Mouse (Mus musculus): ENCODE data around the gene Grap2. TPM values are rescaled to one million over a fixed set of nuclear protein-coding genes. Genes with fewer than 3 reads are reported as not detected.

The Grap2 gene
- polyA plus RNA-seq, 1 experiment from 2014 or later = 3.0 TPM

- H3K36me3 ChIP-seq = no peaks in the 10 kb centered on the region
- no peak overlapping the region for H3K4me2 ChIP-seq (replicated peaks)
- H3K9ac ChIP-seq (replicated peaks) = no peak overlapping the region
- H3K27ac ChIP-seq (replicated peaks) = no peak overlapping the region
- H3K27me3 ChIP-seq = no peaks in the 10 kb centered on the region
- WGBS = 71% methylated on average over 2 of the region's 2 CpGs
- H3K9me3 ChIP-seq = no peaks in the 10 kb centered on the region
- H3K4me1 ChIP-seq = no peaks in the 10 kb centered on the region
- no peak for ATAC-seq (ENCODE audit: low FRiP score, low read depth)
- no peak overlapping the region for H3K4me3 ChIP-seq
These were observed 16.4 kb upstream of the Grap2 start for GRCm38 (mm10) chr15:80556021-80556420.

GRCm38 (mm10) chr15:80557745-80558144, 14.6 kb upstream of the Grap2 start:
- Histone ChIP-seq H3K9me3 (no peaks in the 10 kb centered on the region), H3K27ac (replicated peaks) (no peak overlapping the region), H3K27me3 (no peaks in the 10 kb centered on the region), H3K36me3 (no peaks in the 10 kb centered on the region), H3K4me3 (no peak overlapping the region), H3K4me1 (no peaks in the 10 kb centered on the region), H3K4me2 (replicated peaks) (no peak overlapping the region), H3K9ac (replicated peaks) (no peak overlapping the region)
- WGBS = 72% methylated on average over 4 of the region's 4 CpGs
- ATAC-seq (ENCODE audit: low FRiP score, low read depth) = no peak

- H3K27me3 ChIP-seq = no peaks in the 10 kb centered on the region
- H3K4me1 ChIP-seq = no peaks in the 10 kb centered on the region
- no peaks in the 10 kb centered on the region for H3K36me3 ChIP-seq
- 74% methylated on average over 12 of the region's 12 CpGs for WGBS
- H3K9ac ChIP-seq (replicated peaks) = no peak overlapping the region
- H3K27ac ChIP-seq (replicated peaks) = no peak overlapping the region
- H3K4me3 ChIP-seq = no peak overlapping the region
- no peak for ATAC-seq (ENCODE audit: low FRiP score, low read depth)
- no peaks in the 10 kb centered on the region for H3K9me3 ChIP-seq
- no peak overlapping the region for H3K4me2 ChIP-seq (replicated peaks)
These were observed 12.9 kb upstream of the Grap2 start for GRCm38 (mm10) chr15:80559534-80559933.

GRCm38 (mm10) chr15:80559978-80560377, 12.4 kb upstream of the Grap2 start:
- H3K4me2 ChIP-seq (replicated peaks) = no peak overlapping the region
- 67% methylated on average over 14 of the region's 14 CpGs for WGBS
- no peaks in the 10 kb centered on the region for H3K36me3 ChIP-seq
- no peak overlapping the region for H3K9ac ChIP-seq (replicated peaks)
- no peak overlapping the region for H3K27ac ChIP-seq (replicated peaks)
- no peaks in the 10 kb centered on the region for H3K27me3 ChIP-seq
- no peak for ATAC-seq (ENCODE audit: low FRiP score, low read depth)
- no peaks in the 10 kb centered on the region for H3K4me1 ChIP-seq
- no peaks in the 10 kb centered on the region for H3K9me3 ChIP-seq
- no peak overlapping the region for H3K4me3 ChIP-seq

GRCm38 (mm10) chr15:80560646-80561580, 11.5 kb upstream of the Grap2 start:
- no peaks in the 10 kb centered on the region for H3K4me1 ChIP-seq
- no peak overlapping the region for H3K9ac ChIP-seq (replicated peaks)
- no peak overlapping the region for H3K27ac ChIP-seq (replicated peaks)
- H3K9me3 ChIP-seq = no peaks in the 10 kb centered on the region
- no peaks in the 10 kb centered on the region for H3K27me3 ChIP-seq
- H3K4me2 ChIP-seq (replicated peaks) = no peak overlapping the region
- no peak overlapping the region for H3K4me3 ChIP-seq
- no peaks in the 10 kb centered on the region for H3K36me3 ChIP-seq
- ATAC-seq (ENCODE audit: low FRiP score, low read depth) = no peak
- 65% methylated on average over 15 of the region's 15 CpGs for WGBS

- H3K4me2 ChIP-seq (replicated peaks) = no peak overlapping the region
- H3K4me1 ChIP-seq = no peaks in the 10 kb centered on the region
- no peaks in the 10 kb centered on the region for H3K9me3 ChIP-seq
- 86% methylated on average over 3 of the region's 3 CpGs for WGBS
- no peak for ATAC-seq (ENCODE audit: low FRiP score, low read depth)
- H3K36me3 ChIP-seq = no peaks in the 10 kb centered on the region
- H3K4me3 ChIP-seq = no peak overlapping the region
- no peaks in the 10 kb centered on the region for H3K27me3 ChIP-seq
- no peak overlapping the region for H3K9ac ChIP-seq (replicated peaks)
- H3K27ac ChIP-seq (replicated peaks) = no peak overlapping the region
These were observed 9.9 kb upstream of the Grap2 start for GRCm38 (mm10) chr15:80562446-80562845.

- no peaks in the 10 kb centered on the region for H3K36me3 ChIP-seq
These were observed 8.7 kb upstream of the Grap2 start for GRCm38 (mm10) chr15:80563634-80564208.

GRCm38 (mm10) chr15:80565106-80565665, 7.2 kb upstream of the Grap2 start, which contains the start of gene Enthd1:
Enthd1 (minus strand) TSS chr15:80565156.
- 75% methylated on average over 19 of the region's 19 CpGs for WGBS
- H3K4me2 ChIP-seq (replicated peaks) = no peak within 1 kb of the TSS
- no peaks in the 10 kb centered on the region for H3K36me3 ChIP-seq
- H3K27me3 ChIP-seq = peaks cover 3% of the 10 kb centered on the region; the same call in 1 of the 2 replicates
- no peaks in the 10 kb centered on the region for H3K4me1 ChIP-seq
- no peak within 1 kb of the TSS for H3K27ac ChIP-seq (replicated peaks)
- no peak for ATAC-seq (ENCODE audit: low FRiP score, low read depth)
- H3K9me3 ChIP-seq = no peaks in the 10 kb centered on the region
- no peak within 1 kb of the TSS for H3K4me3 ChIP-seq
- H3K9ac ChIP-seq (replicated peaks) = no peak within 1 kb of the TSS

More at GRCm38 (mm10) chr15:80563634-80564208, 8.7 kb upstream of the Grap2 start:
- ATAC-seq (ENCODE audit: low FRiP score, low read depth) = no peak
- no peaks in the 10 kb centered on the region for H3K9me3 ChIP-seq
- no peak overlapping the region for H3K9ac ChIP-seq (replicated peaks)
- 0 out of 2 replicates have a peak, but pooled peaks cover 3% of the 10 kb centered on the region for H3K27me3 ChIP-seq
- 93% methylated on average over 6 of the region's 6 CpGs for WGBS
- no peak overlapping the region for H3K4me2 ChIP-seq (replicated peaks)
- no peak overlapping the region for H3K4me3 ChIP-seq
- H3K27ac ChIP-seq (replicated peaks) = no peak overlapping the region
- H3K4me1 ChIP-seq = no peaks in the 10 kb centered on the region

- no peaks in the 10 kb centered on the region for H3K4me1 ChIP-seq
These were observed 5.7 kb upstream of the Grap2 start for GRCm38 (mm10) chr15:80566696-80567095.

GRCm38 (mm10) chr15:80567139-80567538, 5.3 kb upstream of the Grap2 start:
- no peak for ATAC-seq (ENCODE audit: low FRiP score, low read depth)
- Histone ChIP-seq H3K9ac (replicated peaks) (no peak overlapping the region), H3K4me2 (replicated peaks) (no peak overlapping the region), H3K4me1 (no peaks in the 10 kb centered on the region), H3K27me3 (peaks cover 3% of the 10 kb centered on the region; the same call in 1 of the 2 replicates), H3K9me3 (no peaks in the 10 kb centered on the region), H3K36me3 (no peaks in the 10 kb centered on the region), H3K27ac (replicated peaks) (no peak overlapping the region), H3K4me3 (no peak overlapping the region)
- 98% methylated on average over 3 of the region's 3 CpGs for WGBS

More at GRCm38 (mm10) chr15:80566696-80567095, 5.7 kb upstream of the Grap2 start:
- Histone ChIP-seq H3K9me3 (no peaks in the 10 kb centered on the region), H3K4me3 (no peak overlapping the region), H3K27me3 (peaks cover 3% of the 10 kb centered on the region; the same call in 1 of the 2 replicates), H3K9ac (replicated peaks) (no peak overlapping the region), H3K36me3 (no peaks in the 10 kb centered on the region), H3K4me2 (replicated peaks) (no peak overlapping the region), H3K27ac (replicated peaks) (no peak overlapping the region)
- no peak for ATAC-seq (ENCODE audit: low FRiP score, low read depth)
- 95% methylated on average over 6 of the region's 6 CpGs for WGBS

GRCm38 (mm10) chr15:80567731-80568130, 4.7 kb upstream of the Grap2 start:
- no peak for ATAC-seq (ENCODE audit: low FRiP score, low read depth)
- H3K27me3 ChIP-seq = peaks cover 3% of the 10 kb centered on the region; the same call in 1 of the 2 replicates
- WGBS = 85% methylated on average over 4 of the region's 4 CpGs

GRCm38 (mm10) chr15:80569205-80569604, 3.2 kb upstream of the Grap2 start:
- no peaks in the 10 kb centered on the region for H3K9me3 ChIP-seq
- H3K4me3 ChIP-seq = no peak overlapping the region
- no peaks in the 10 kb centered on the region for H3K4me1 ChIP-seq
- H3K4me2 ChIP-seq (replicated peaks) = no peak overlapping the region
- ATAC-seq (ENCODE audit: low FRiP score, low read depth) = no peak
- 88% methylated on average over 7 of the region's 7 CpGs for WGBS
- no peak overlapping the region for H3K9ac ChIP-seq (replicated peaks)
- no peak overlapping the region for H3K27ac ChIP-seq (replicated peaks)
- no peaks in the 10 kb centered on the region for H3K36me3 ChIP-seq
- peaks cover 3% of the 10 kb centered on the region for H3K27me3 ChIP-seq

More at GRCm38 (mm10) chr15:80567731-80568130, 4.7 kb upstream of the Grap2 start:
- no peak overlapping the region for H3K4me2 ChIP-seq (replicated peaks)
- H3K36me3 ChIP-seq = no peaks in the 10 kb centered on the region
- no peaks in the 10 kb centered on the region for H3K9me3 ChIP-seq
- H3K4me1 ChIP-seq = no peaks in the 10 kb centered on the region
- no peak overlapping the region for H3K27ac ChIP-seq (replicated peaks)
- no peak overlapping the region for H3K4me3 ChIP-seq
- H3K9ac ChIP-seq (replicated peaks) = no peak overlapping the region

Measured in midbrain, embryonic 12.5 days (tissue).